Mouse (Mus musculus): ENCODE data around the gene Utp18. TPM values are rescaled to one million over a fixed set of nuclear protein-coding genes. Genes with fewer than 3 reads are reported as not detected.

Gene Utp18
- polyA plus RNA-seq, 1 experiment from 2014 or later, result 24.8 TPM

Other genes with a start within 250 kb of the Utp18 start
- 28.0 and 34.0 TPM in 2 replicates for gene Mbtd1, start 86 bp upstream of the Utp18 start, polyA plus RNA-seq (2015; fragmentation: Nextera tagmentation; extraction: Ambion mirVana)
- gene Nme2, start 70.5 kb upstream of the Utp18 start, polyA plus RNA-seq (2015; fragmentation: Nextera tagmentation; extraction: Ambion mirVana), result 234 and 281 TPM in 2 replicates
- gene Gm20390, start 82.5 kb upstream of the Utp18 start, polyA plus RNA-seq (2015; fragmentation: Nextera tagmentation; extraction: Ambion mirVana), result 404 and 448 TPM in 2 replicates
- 162 and 174 TPM in 2 replicates for gene Nme1, start 82.8 kb upstream of the Utp18 start, polyA plus RNA-seq (2015; fragmentation: Nextera tagmentation; extraction: Ambion mirVana)
- 29.7 and 38.4 TPM in 2 replicates for gene Spag9, start 110.3 kb upstream of the Utp18 start, polyA plus RNA-seq (2015; fragmentation: Nextera tagmentation; extraction: Ambion mirVana)

Measured in kidney, embryonic 16.5 days (tissue).